Mouse (Mus musculus) bone marrow macrophage, adult 2 months (primary cell): ENCODE data around the gene Gm49673.
"Not testable (repeated sequence)": the region's sequence is repeated elsewhere in the genome, so short reads cannot be mapped to it uniquely, and the experiment has no call there.

ENCODE experiments used
- CTCF ChIP-seq: IDR thresholded peaks from 2 replicates; pipeline ENCODE4 v1.5.1; 2012; ENCODE audit warnings: low read depth, mild to moderate bottlenecking, low read length, moderate library complexity
- POLR2A ChIP-seq: IDR thresholded peaks from 2 replicates; pipeline ENCODE4 v1.6.1; 2012; ENCODE audit warnings: mild to moderate bottlenecking, low read depth, low read length, borderline replicate concordance

GRCm38 (mm10) chr17:8164701-8165607 lies 17.4 kb upstream of the Gm49673 start, which contains the start of gene Fgfr1op:
- not testable (repeated sequence) for TF ChIP-seq POLR2A, CTCF
